Mouse (Mus musculus): ENCODE data around the gene Klk1b24.
"Not testable (repeated sequence)": the region's sequence is repeated elsewhere in the genome, so short reads cannot be mapped to it uniquely, and the experiment has no call there.

The Klk1b24 gene

GRCm38 (mm10) chr7:44187936-44188335, at the start of gene Klk1b24:
Gene Klk1b24, plus strand, starts transcription at chr7:44188236.
- not testable (repeated sequence) for DNase-seq (ENCODE audit: low read depth, low spot score)

DNA sequence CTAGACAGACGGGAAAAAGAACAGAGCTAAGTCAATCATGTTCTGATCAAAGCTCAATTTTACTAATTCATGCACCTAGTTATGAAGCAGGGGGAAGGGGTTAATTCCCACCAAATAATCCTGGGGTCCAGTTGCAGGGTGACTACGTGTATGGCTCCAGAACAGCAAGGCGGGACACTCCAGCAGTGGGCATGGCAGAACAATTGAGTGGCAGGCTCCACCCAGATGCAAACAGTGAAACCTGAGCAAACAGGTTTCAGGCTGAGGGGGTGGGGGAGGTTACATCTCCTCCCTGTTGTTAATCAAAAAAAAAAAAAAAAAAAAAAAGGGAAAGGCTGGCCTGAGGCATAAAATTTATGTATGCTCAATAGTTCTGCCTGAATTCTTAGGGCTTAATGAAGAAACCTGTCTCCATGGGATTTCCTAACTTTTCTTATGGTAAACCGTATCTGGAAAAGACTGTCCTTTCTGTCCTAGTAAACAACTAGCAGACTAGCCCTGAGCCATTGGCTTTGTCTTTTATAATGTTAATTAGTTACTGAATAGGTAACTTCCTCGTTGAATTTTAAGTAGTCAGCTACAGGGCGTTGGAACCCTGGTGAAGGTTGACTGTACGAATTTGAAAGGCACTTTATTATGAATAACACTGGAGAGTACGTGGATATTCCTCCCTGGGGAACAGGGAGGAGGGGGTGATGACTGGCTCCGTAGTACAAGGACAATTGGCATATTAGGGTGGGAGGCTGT, 8.6 kb upstream of the Klk1b24 start:
- DNase-seq (ENCODE audit: low read depth, low spot score): no peak

DNA sequence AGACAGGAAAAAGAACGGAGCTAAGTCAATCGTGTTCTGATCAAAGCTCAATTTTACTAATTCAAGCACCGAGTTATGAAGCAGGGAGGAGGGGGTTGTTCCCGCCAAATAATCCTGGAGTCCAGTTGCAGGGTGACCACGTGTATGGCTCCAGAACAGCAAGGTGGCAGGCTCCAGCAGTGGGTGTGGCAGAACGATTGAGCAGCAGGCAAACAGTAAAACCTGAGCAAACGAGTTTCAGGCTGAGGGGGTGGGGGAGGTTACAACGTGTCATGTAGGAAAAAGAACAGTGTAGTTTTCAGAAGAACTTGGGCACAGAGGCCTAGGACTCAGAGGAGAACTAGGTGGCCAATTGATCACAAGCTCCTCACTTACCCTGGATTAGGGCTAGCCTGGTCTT, 1.5 kb upstream of the Klk1b24 start:
- not testable (repeated sequence) for DNase-seq (ENCODE audit: low read depth, low spot score)

DNA sequence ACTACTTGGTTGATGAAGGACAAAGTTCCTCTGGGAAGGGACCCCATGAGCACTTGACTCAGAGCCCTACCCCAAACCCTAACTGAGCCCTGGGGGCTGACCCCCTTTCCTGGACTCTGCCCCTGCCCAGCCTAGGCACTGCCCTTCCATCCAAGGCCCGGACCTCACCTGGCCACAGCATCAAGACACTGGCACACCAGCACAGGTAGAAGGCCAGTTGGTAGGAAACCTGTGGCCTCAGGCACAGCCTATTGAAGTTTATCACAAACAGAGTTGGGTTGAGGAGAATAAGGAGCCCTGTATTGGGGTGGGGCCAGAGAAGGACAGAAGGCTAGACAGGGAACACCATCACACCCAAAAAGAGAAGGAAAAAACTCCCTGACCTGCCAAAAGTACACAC, 5.4 kb downstream of the Klk1b24 start:
- not testable (repeated sequence) for DNase-seq (ENCODE audit: low read depth, low spot score)

GRCm38 (mm10) chr7:44197891-44198290, 9.9 kb downstream of the Klk1b24 start, which contains the start of gene Klk1b3:
Gene Klk1b3, plus strand, starts transcription at chr7:44198191.
- DNase-seq (ENCODE audit: low read depth, low spot score): no peak

DNA sequence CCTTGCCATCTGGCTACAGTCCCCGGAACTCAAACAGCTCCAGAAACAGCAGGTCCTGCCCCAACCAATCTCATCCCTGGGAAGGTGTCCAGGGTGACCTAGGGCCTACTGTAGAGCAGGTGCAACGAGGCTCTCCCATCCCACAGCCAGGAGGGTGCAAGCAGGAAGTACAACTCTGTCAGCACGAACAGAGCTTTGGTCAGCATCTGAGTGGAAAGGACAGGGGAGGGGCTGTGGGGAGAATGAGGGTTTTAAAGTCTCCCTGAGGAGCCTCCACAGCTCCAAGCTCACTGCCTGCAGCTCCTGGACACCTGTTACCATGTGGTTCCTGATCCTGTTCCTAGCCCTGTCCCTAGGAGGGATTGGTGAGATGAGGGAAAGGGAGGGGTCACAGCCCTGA, 19.1 kb downstream of the Klk1b24 start, which contains the start of gene Klk1b4:
Klk1b4 (plus strand) TSS at position 301 of the 400 bp plus-strand sequence.
- not testable (repeated sequence) for DNase-seq (ENCODE audit: low read depth, low spot score)

GRCm38 (mm10) chr7:44208307-44208706, 20.3 kb downstream of the Klk1b24 start:
- no peak for DNase-seq (ENCODE audit: low read depth, low spot score)

- DNase-seq (ENCODE audit: low read depth, low spot score): no peak
These were observed 27.6 kb downstream of the Klk1b24 start, which contains the start of gene Klk1b5 for GRCm38 (mm10) chr7:44215645-44216044. Gene Klk1b5, plus strand, starts transcription at chr7:44215945.

- not testable (repeated sequence) for DNase-seq (ENCODE audit: low read depth, low spot score)
These were observed 33.6 kb downstream of the Klk1b24 start for GRCm38 (mm10) chr7:44221601-44222000.

DNA sequence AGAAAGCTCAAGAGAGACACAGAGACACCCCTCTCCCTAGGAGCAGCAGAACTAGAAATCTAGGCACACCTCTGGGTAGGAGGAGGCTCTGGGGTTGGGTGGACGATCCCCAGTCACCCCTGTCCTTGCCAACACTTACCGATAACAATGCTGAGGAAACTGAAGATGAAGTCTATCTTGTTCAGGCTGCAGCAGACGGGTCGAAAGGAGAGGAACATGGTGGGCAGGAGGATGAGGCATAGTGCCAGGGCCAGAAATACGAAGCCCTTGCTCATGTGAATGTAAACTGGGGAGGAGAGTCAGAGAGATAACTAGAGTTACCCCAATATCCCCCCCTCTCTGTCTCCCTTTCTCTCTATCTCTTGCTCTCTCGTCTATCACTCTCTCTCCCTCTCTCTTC, 34.3 kb downstream of the Klk1b24 start:
- DNase-seq (ENCODE audit: low read depth, low spot score): not testable (repeated sequence)

DNA sequence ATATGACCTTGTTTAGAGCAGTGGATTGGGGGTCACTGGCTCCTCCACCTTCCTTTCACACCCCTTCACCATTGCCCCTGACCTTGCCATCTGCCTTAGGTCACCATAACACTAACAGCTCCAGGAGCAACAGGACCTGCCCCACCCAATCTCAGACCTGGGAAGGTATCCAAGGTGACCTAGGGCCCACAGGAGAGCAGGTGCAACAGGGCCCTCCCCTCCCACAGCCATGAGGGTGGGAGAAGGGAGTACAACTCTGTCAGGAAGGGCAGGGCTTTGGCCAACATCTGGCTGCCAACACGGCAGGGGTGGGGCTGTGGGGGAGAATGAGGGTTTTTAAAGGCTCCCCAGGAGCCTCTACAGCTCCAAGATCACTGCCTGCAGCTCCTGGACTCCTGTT, 37.0 kb downstream of the Klk1b24 start, which contains the start of gene Klk1:
Klk1 (plus strand) TSS at position 285 of the 400 bp plus-strand sequence.
- DNase-seq (ENCODE audit: low read depth, low spot score): no peak

DNA sequence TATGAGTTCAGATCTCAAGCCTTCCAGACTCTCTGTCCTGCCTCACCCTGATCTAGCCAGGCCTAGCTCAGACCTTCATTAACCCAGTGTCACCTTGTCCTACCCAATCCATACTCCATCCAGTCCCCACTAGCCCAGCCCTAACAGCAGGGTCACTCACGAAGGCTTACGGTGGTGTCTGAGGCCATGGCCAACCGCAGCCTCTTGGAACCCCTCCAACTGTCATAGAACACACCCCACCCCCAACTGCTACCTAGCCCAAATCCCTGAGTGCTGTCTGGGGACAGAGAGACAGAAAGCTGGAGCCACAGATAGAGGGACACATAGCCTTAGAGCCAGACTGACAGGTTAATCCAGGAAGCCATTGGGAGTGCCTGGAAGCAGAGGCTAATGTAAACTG, 47.9 kb downstream of the Klk1b24 start, which contains the start of gene Gm36864:
Gm36864 (plus strand) TSS at position 269 of the 400 bp plus-strand sequence.
- DNase-seq (ENCODE audit: low read depth, low spot score): no peak

DNA sequence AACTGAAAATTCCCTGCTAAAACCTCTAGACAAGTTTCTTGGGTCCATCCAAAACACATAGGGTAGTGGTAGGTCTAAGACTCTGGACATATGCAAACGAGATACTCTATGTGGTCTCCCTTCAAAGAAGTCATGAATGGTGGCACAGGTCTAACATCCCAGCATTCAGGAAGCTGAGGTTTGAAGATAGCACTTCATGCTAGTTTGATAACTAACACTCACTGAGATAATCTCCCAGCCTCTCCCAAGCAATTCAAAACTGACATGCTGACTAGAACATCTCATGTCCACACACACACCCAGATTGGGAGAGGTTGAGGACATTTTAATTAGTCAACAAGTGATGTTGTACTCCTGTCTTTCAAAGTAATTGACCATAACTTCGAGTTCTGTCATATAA, 51.9 kb downstream of the Klk1b24 start:
- no peak for DNase-seq (ENCODE audit: low read depth, low spot score)

GRCm38 (mm10) chr7:44240712-44241111, 52.7 kb downstream of the Klk1b24 start:
- DNase-seq (ENCODE audit: low read depth, low spot score): no peak

GRCm38 (mm10) chr7:44241163-44241562, 53.1 kb downstream of the Klk1b24 start:
- DNase-seq (ENCODE audit: low read depth, low spot score): no peak
